Mouse (Mus musculus): ENCODE data around the gene Ewsr1. TPM values are rescaled to one million over a fixed set of nuclear protein-coding genes. Genes with fewer than 3 reads are reported as not detected.

Ewsr1 gene
- total and polyA plus RNA-seq, 3 experiments, result 399 to 1,267 (median 418) TPM

DNA sequence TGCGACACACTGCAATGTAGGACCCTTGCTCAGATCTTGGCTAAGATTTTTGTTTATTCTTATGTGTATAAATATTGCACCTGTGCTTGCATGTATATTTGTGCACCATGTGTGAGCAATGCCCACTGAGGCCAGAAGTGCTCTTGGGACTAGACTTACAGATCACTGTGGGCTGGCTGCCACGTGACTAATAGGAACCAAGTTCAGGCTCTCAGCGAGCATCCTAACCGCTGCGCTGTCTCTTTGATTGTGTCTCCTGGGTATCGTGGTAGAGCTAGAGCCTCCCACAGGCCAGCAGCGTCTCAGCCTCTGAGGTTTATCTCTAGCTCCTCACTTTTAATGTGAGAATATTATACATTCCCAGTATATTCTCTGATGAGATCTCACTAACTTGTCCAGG, 14.6 kb upstream of the Ewsr1 start:
- dilution Hi-C loops (cut with MboI; ENCODE audit: extremely low pct_ligation_motif_present, extremely low pct_unique_long_range_greater_than_20kb, low sequenced_read_pairs) (no loop called here), in situ Hi-C loops (cut with MboI; ENCODE audit: low pct_ligation_motif_present, low pct_unique_long_range_greater_than_20kb, low sequenced_read_pairs) (loop anchor here (10.0 kb wide), 1 partner anchor 351 kb away; no protein-coding TSS in a partner anchor)
- Histone ChIP-seq H3K79me2 (replicated peaks; ENCODE audit: control insufficient read depth, extremely low read depth, insufficient read depth, poor library complexity, severe bottlenecking) (no peaks in the 10 kb centered on the region), H3K27me3 (replicated peaks) (peaks cover 50% of the 10 kb centered on the region), H3K4me2 (ENCODE audit: insufficient read depth, low read depth, poor library complexity, severe bottlenecking) (no peak overlapping the region), H3K4me3 (replicated peaks in 1 of 3; ENCODE audit: low read depth in 2 of 3, low read length in 2 of 3, poor library complexity in 1 of 3) (no peak overlapping the region), H3K9me3 (replicated peaks; ENCODE audit: low read length) (no peaks in the 10 kb centered on the region), H3K36me3 (replicated peaks in 1 of 2; ENCODE audit: control insufficient read depth in 1 of 2, insufficient read depth in 1 of 2, low read length in 1 of 2) (no peaks in the 10 kb centered on the region), H3K27ac (ENCODE audit: insufficient read depth, low read depth) (no peak overlapping the region), H3K4me1 (ENCODE audit: control insufficient read depth in 1 of 2, insufficient read depth in 2 of 2) (peaks cover 4 to 26% of the 10 kb centered on the region in 2 experiments), H3K9ac (ENCODE audit: insufficient read depth, low read depth) (no peak overlapping the region)
- no peak for TF ChIP-seq MEF2A (IDR thresholded peaks at IDR 0.05; ENCODE audit: borderline replicate concordance, low read depth, low read length)
- 0 out of 2 replicates have a peak, but pooled peaks have one; percentile 47 for TF ChIP-seq EP300 (IDR thresholded peaks at IDR 0.05; ENCODE audit: low read length)
- no peak for TF ChIP-seq POLR2AphosphoS2 (IDR thresholded peaks at IDR 0.05; ENCODE audit: low read depth, low read length)
- no peak for TF ChIP-seq ZNF384 (IDR thresholded peaks at IDR 0.05; ENCODE audit: low read depth, low read length)
- TF ChIP-seq MYC (IDR thresholded peaks at IDR 0.05; ENCODE audit: low read depth, low read length), result no peak; the same call in 1 of the 2 replicates
- TF ChIP-seq ZC3H11A (IDR thresholded peaks at IDR 0.05; ENCODE audit: low read depth, low read length), result no peak
- TF ChIP-seq JUN (IDR thresholded peaks at IDR 0.05; ENCODE audit: insufficient read depth, low read depth, low read length), result no peak
- no peak for TF ChIP-seq JUND (conservative IDR thresholded peaks at IDR 0.05; ENCODE audit: low read depth, low read length)
- no peak for TF ChIP-seq POLR2A (IDR thresholded peaks at IDR 0.05; ENCODE audit: low read depth, low read length)
- TF ChIP-seq TBP (conservative IDR thresholded peaks at IDR 0.05; ENCODE audit: low read depth, low read length), result no peak
- no peak for TF ChIP-seq HCFC1 (IDR thresholded peaks at IDR 0.05; ENCODE audit: low read depth, low read length)
- no peak for TF ChIP-seq NELFE (IDR thresholded peaks at IDR 0.05; ENCODE audit: low read depth, low read length)
- TF ChIP-seq ZMIZ1 (IDR thresholded peaks at IDR 0.05; ENCODE audit: low read depth, low read length), result no peak
- TF ChIP-seq KAT2A (IDR thresholded peaks at IDR 0.05; ENCODE audit: insufficient replicate concordance, low read length), result no peak
- TF ChIP-seq GABPA (IDR thresholded peaks at IDR 0.05; ENCODE audit: insufficient replicate concordance, low read depth, low read length), result no peak
- TF ChIP-seq ETS1 (conservative IDR thresholded peaks at IDR 0.05; ENCODE audit: low read depth, low read length), result no peak
- TF ChIP-seq MAX (IDR thresholded peaks at IDR 0.05; ENCODE audit: low read length), result peak; percentile 70
- TF ChIP-seq BHLHE40 (IDR thresholded peaks at IDR 0.05; ENCODE audit: low read depth, low read length), result peak; percentile 92
- TF ChIP-seq RCOR1 (conservative IDR thresholded peaks at IDR 0.05; ENCODE audit: low read depth, low read length), result no peak
- 0 out of 4 replicates have a peak, but pooled peaks of 1 of the 2 experiments have one; percentile 15 for TF ChIP-seq CTCF (conservative IDR thresholded peaks at IDR 0.05 in 1 of 2, IDR thresholded peaks at IDR 0.05 in 1 of 2; ENCODE audit: low read depth in 2 of 2, low read length in 2 of 2)
- TF ChIP-seq SIN3A (IDR thresholded peaks at IDR 0.05; ENCODE audit: low read length), result no peak
- no peak for TF ChIP-seq MXI1 (IDR thresholded peaks at IDR 0.05; ENCODE audit: low read depth, low read length)
- TF ChIP-seq UBTF (IDR thresholded peaks at IDR 0.05; ENCODE audit: low read depth, low read length), result no peak
- no peak for TF ChIP-seq ZKSCAN1 (IDR thresholded peaks at IDR 0.05; ENCODE audit: borderline replicate concordance, low read depth, low read length)
- peak; percentile 27; the same call in 1 of the 2 replicates for TF ChIP-seq IRF4 (IDR thresholded peaks at IDR 0.05; ENCODE audit: low read depth, low read length)
- TF ChIP-seq ELF1 (IDR thresholded peaks at IDR 0.05; ENCODE audit: low read depth, low read length), result no peak
- peak; percentile 69 for TF ChIP-seq USF2 (conservative IDR thresholded peaks at IDR 0.05; ENCODE audit: low read depth, low read length)
- TF ChIP-seq USF1 (IDR thresholded peaks at IDR 0.05; ENCODE audit: low read depth, low read length), result peak; percentile 74
- peak; percentile 55; the same call in 1 of the 2 replicates for TF ChIP-seq MAFK (IDR thresholded peaks at IDR 0.05; ENCODE audit: insufficient replicate concordance, low read length)
- DNase-seq (ENCODE audit: extremely low read depth), result peak; percentile 86
